Mouse (Mus musculus) forebrain, embryonic 12.5 days (tissue): ENCODE data around the gene Mycl. TPM values are rescaled to one million over a fixed set of nuclear protein-coding genes. Genes with fewer than 3 reads are reported as not detected.

Experiments
- ATAC-seq: fragments of 200-750 bp; cut with Nextera tagmentation; 2 replicates; pipeline ENCODE4 v1.8.0; 2017; ENCODE audit warnings: moderate TSS enrichment; ENCODE audit not compliant: low FRiP score
- H3K27ac ChIP-seq: fragments of 300-500 bp; sonication (generic); 2 replicates; pipeline ENCODE4 v1.5.1; 2016; ENCODE audit warnings: mild to moderate bottlenecking
- H3K27me3 ChIP-seq: fragments of 300-500 bp; sonication (generic); 2 replicates; pipeline ENCODE4 v1.6.1; 2016; ENCODE audit warnings: mild to moderate bottlenecking
- H3K36me3 ChIP-seq: fragments of 300-500 bp; sonication (generic); replicated peaks from 2 replicates; pipeline ENCODE4 v1.6.1; 2016; ENCODE audit warnings: mild to moderate bottlenecking
- H3K4me1 ChIP-seq: fragments of 300-500 bp; sonication (generic); 2 replicates; pipeline ENCODE4 v1.6.1; 2016
- H3K4me2 ChIP-seq: fragments of 300-500 bp; sonication (generic); 2 replicates; pipeline ENCODE4 v1.6.1; 2016; ENCODE audit warnings: mild to moderate bottlenecking, moderate library complexity
- H3K4me3 ChIP-seq: fragments of 300-500 bp; sonication (generic); replicated peaks from 2 replicates; pipeline ENCODE4 v1.5.1; 2016; ENCODE audit warnings: mild to moderate bottlenecking
- H3K9ac ChIP-seq: fragments of 300-500 bp; sonication (generic); 2 replicates; pipeline ENCODE4 v1.6.1; 2016; ENCODE audit warnings: mild to moderate bottlenecking
- H3K9me3 ChIP-seq: fragments of 300-500 bp; sonication (generic); 2 replicates; pipeline ENCODE4 v1.6.1; 2016
- WGBS: fragments of 180-500 bp; shearing (Covaris S2); methylation state at CpG from one replicate; pipeline ENCODE4 v1.1.7; 2016; 5-methylcytosine and 5-hydroxymethylcytosine counted together
- polyA plus RNA-seq: library from polyadenylated mRNA; unstranded; fragments of >200 nt; fragmentation: Nextera tagmentation; extraction: Ambion mirVana; gene quantifications from 2 replicates; pipeline ENCODE4 v1.2.1, GENCODE M21; 2016

The Mycl gene
- polyA plus RNA-seq, 1 experiment from 2014 or later = 84.3 TPM

DNA sequence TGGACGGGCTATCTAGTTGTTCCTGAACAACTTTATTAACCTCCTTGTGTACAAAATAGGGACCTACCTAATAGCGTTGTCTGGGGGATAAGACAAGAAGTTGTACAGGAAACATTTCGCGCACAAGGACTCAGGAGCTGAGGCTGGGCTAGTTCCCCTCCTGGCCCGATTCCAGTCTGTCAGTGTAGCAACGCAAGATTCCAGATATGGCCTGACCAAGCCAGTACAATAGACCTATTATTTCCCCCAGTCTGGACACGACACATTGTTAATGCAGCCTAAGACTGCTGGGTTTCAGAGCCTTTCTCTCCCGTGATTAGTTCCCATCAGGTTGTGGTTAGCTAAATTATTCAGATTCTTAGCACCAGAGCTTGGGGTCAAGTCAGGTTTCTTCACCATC lies 32.7 kb upstream of the Mycl start:
- no peak for ATAC-seq
- peaks cover 41% of the 10 kb centered on the region for H3K4me1 ChIP-seq
- WGBS = 33% methylated on average over 8 of the region's 8 CpGs
- 0 out of 2 replicates have a peak, but pooled peaks cover 7% of the 10 kb centered on the region for H3K27me3 ChIP-seq
- peaks cover 11% of the 10 kb centered on the region for H3K36me3 ChIP-seq
- no peak overlapping the region for H3K4me2 ChIP-seq
- H3K4me3 ChIP-seq = no peak overlapping the region
- peak overlapping the region; percentile 46 for H3K27ac ChIP-seq
- no peaks in the 10 kb centered on the region for H3K9me3 ChIP-seq
- H3K9ac ChIP-seq = no peak overlapping the region

DNA sequence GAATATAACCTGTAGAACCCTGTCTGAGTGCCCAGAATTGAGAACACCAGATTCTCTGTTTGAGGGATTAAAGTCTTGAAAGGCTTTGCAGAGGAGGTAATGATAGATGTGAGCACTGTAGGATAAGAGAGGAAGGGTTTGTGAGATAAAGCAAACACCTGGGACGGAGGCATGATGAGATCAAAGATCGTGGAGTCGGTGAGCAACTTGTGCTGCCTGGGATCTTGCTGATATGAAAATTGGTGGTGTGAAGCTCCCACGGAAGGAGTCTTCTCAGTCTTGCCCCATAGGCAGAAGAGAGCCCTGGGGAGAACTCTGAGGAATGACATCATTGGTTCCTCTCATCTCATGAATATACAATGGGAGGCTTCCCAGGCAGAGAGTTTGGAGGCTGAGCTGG lies 27.3 kb upstream of the Mycl start:
- WGBS = 87% methylated on average over 4 of the region's 4 CpGs
- H3K9me3 ChIP-seq = no peaks in the 10 kb centered on the region
- no peak for ATAC-seq
- H3K36me3 ChIP-seq = no peaks in the 10 kb centered on the region
- no peak overlapping the region for H3K4me3 ChIP-seq
- no peaks in the 10 kb centered on the region for H3K27me3 ChIP-seq
- H3K4me1 ChIP-seq = peaks cover 2% of the 10 kb centered on the region
- H3K4me2 ChIP-seq = no peak overlapping the region
- H3K9ac ChIP-seq = no peak overlapping the region
- H3K27ac ChIP-seq = no peak overlapping the region

DNA sequence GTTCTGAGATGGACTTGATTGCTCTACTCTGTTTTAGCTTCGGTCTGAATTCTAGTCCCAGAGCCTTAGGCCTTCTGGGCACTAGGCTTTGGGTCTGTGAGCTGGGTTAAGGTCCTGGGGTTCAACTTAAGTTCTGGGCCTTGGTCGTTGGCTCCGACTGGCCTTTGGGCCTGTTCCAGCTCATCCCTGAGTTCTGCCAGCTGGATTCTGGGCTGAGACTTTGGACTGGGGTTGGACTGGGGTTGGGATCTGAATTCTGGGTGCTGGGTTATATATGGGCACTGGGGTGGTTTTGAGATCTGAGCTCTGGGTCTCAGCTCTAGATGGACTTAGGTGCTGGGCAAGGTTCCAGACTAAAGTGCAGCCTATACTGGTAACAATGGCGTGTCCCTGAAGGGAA lies 24.3 kb upstream of the Mycl start:
- Histone ChIP-seq H3K9ac (no peak overlapping the region), H3K4me3 (no peak overlapping the region), H3K4me1 (no peaks in the 10 kb centered on the region), H3K9me3 (no peaks in the 10 kb centered on the region), H3K4me2 (no peak overlapping the region), H3K27ac (no peak overlapping the region), H3K27me3 (no peaks in the 10 kb centered on the region), H3K36me3 (no peaks in the 10 kb centered on the region)
- 89% methylated on average over 4 of the region's 4 CpGs for WGBS
- ATAC-seq = no peak

DNA sequence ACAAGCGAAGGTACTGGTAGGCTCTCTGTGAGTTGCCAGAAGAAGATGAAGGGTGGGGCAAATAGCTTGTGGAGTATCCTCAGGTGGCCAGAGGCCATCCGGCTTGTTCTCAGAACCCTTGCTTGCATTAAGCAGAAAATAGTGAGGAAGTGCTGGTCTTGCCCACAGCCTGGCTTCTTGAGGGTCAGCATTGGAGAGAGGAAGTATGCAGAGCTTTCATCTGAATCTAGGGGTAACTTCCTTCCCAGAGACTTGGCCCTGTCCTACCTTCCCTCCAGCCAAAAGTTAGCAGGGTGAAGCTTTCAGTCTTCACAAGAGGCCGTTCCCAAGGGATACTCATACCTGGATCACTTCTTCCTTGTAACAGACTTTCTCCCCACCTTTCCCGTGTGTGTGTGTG lies 23.8 kb upstream of the Mycl start:
- no peak overlapping the region for H3K4me3 ChIP-seq
- ATAC-seq = no peak
- no peak overlapping the region for H3K4me2 ChIP-seq
- no peaks in the 10 kb centered on the region for H3K9me3 ChIP-seq
- no peak overlapping the region for H3K27ac ChIP-seq
- H3K9ac ChIP-seq = no peak overlapping the region
- H3K4me1 ChIP-seq = no peaks in the 10 kb centered on the region
- H3K36me3 ChIP-seq = no peaks in the 10 kb centered on the region
- 83% methylated on average over 4 of the region's 4 CpGs for WGBS
- H3K27me3 ChIP-seq = no peaks in the 10 kb centered on the region

DNA sequence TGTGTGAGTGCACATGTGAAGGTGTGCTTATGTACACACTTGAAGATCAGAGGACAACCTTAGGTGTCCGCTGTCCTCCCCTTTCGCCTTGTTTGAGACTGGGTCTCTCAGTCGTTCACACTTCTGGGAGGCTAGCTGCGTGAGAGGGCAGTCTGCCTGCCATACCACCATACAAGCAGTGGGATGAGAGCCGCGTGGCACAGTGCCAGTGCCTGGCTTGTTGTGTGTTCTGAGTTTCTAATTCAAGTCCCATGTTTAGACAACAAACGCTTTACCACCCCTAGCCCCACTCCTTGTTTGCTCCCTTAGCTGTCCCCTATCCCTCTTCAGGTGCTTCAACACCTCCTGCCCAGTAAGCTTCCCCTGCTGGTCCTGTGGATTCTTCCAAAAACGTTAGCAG lies 23.4 kb upstream of the Mycl start:
- Histone ChIP-seq H3K4me1 (no peaks in the 10 kb centered on the region), H3K9ac (no peak overlapping the region), H3K4me2 (no peak overlapping the region), H3K9me3 (no peaks in the 10 kb centered on the region), H3K4me3 (no peak overlapping the region), H3K36me3 (no peaks in the 10 kb centered on the region), H3K27me3 (no peaks in the 10 kb centered on the region), H3K27ac (no peak overlapping the region)
- no peak for ATAC-seq
- 76% methylated on average over 8 of the region's 8 CpGs for WGBS

DNA sequence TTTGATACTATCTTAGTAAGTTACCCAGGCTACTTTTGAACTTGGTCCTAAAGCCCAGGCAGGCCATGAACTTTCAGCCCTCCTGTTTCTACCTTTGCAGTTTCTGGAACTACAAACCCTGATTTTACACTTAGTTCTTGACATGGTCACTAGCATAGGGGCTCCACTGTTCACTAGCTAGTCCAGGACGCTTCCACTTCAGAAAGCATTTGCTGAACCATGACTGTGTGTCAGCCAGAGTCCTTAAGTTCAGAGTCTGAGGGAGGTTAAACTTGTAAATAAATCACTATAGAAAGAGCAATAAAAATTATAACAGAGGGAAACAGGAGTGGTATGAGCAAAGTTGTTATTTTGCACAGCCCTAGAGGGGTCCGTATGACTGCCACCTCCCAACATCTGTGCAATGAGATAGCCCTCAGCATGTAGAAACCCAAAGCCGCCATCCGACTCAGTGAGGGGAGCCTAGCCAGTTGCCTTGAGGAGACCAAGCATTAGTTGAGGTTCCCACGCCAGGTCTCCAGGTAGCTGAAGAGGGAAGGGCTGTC lies 20.4 kb upstream of the Mycl start:
- no peak for ATAC-seq
- WGBS = 85% methylated on average over 5 of the region's 5 CpGs

DNA sequence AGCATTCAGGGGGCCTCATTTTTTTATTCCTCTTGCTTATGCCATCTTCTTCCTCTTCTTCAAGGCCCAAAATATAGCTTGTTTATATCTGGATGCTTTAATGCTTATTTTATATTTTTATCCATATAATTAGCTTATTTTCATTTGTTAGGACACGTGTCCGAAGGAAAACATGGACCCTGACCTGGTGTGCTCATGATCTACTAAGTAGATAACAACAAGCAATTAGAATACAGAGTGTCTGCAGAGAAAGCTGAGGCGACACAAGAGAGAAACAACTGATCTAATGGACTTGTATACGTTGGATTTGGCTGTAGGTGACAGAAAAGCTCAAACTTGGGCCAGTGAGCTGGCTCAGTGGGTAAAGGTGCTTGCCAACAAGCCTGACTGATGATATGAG lies 18.6 kb upstream of the Mycl start:
- ATAC-seq = no peak
- WGBS = 83% methylated on average over 4 of the region's 4 CpGs
- no peak overlapping the region for H3K4me3 ChIP-seq
- H3K27ac ChIP-seq = no peak overlapping the region
- no peaks in the 10 kb centered on the region for H3K36me3 ChIP-seq
- H3K9me3 ChIP-seq = no peaks in the 10 kb centered on the region
- H3K4me1 ChIP-seq = no peaks in the 10 kb centered on the region
- no peak overlapping the region for H3K4me2 ChIP-seq
- H3K9ac ChIP-seq = no peak overlapping the region
- H3K27me3 ChIP-seq = peaks cover 4% of the 10 kb centered on the region; the same call in 1 of the 2 replicates

More for the DNA sequence above, 20.4 kb upstream of the Mycl start:
- no peaks in the 10 kb centered on the region for H3K9me3 ChIP-seq
- no peaks in the 10 kb centered on the region for H3K4me1 ChIP-seq
- H3K36me3 ChIP-seq = no peaks in the 10 kb centered on the region
- no peak overlapping the region for H3K9ac ChIP-seq
- no peak overlapping the region for H3K4me3 ChIP-seq
- H3K27ac ChIP-seq = no peak overlapping the region
- no peak overlapping the region for H3K4me2 ChIP-seq
- no peaks in the 10 kb centered on the region for H3K27me3 ChIP-seq

DNA sequence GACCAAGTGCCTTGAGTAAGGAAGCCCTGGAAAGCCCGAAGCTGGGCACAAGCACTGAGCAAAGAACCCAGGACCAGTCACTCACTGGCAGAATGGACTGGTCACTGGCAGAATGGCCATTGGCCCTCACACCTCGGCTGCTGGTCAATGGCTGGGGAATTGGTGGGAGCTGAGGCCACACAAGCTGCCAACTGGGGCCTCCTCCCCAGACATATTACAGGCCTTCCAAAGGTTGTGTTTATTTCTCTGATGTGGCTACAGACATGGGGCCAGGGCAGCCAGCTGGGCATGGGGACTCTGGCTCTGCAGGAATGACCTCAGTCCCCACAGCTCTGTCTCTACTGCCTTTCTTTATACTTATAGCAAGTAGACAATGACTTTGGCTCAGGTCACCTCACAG lies 16.6 kb upstream of the Mycl start:
- H3K4me2 ChIP-seq = no peak overlapping the region
- 85% methylated on average over 2 of the region's 2 CpGs for WGBS

DNA sequence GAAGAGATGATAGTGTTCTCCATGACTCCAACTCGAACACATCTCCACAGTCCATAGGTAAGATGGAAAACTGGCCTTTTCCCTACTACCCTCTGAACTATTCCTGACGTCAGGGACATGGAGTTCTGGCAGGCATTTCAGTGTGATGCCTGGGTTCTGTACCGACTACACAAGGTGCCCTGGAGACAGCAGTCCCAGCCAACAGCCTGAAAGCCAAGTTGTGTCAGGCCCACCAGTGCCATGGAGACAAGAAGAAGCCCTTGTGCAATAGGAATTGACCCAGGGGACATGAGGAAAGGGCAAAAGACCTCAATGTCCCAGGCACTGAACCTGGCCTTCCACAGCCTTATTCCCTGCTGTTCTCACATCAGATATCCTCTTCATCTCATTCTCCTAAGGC lies 15.6 kb upstream of the Mycl start:
- Histone ChIP-seq H3K27me3 (peaks cover 24% of the 10 kb centered on the region), H3K36me3 (no peaks in the 10 kb centered on the region), H3K9me3 (no peaks in the 10 kb centered on the region), H3K4me3 (no peak overlapping the region), H3K9ac (no peak overlapping the region), H3K4me1 (peaks cover 9% of the 10 kb centered on the region), H3K4me2 (no peak overlapping the region), H3K27ac (no peak overlapping the region)
- WGBS = 83% methylated on average over 3 of the region's 3 CpGs
- no peak for ATAC-seq

More for the DNA sequence above, 16.6 kb upstream of the Mycl start:
- no peak overlapping the region for H3K27ac ChIP-seq
- H3K27me3 ChIP-seq = peaks cover 17% of the 10 kb centered on the region
- ATAC-seq = no peak
- no peaks in the 10 kb centered on the region for H3K36me3 ChIP-seq
- H3K9me3 ChIP-seq = no peaks in the 10 kb centered on the region
- H3K4me1 ChIP-seq = peaks cover 9% of the 10 kb centered on the region
- H3K4me3 ChIP-seq = no peak overlapping the region
- no peak overlapping the region for H3K9ac ChIP-seq

DNA sequence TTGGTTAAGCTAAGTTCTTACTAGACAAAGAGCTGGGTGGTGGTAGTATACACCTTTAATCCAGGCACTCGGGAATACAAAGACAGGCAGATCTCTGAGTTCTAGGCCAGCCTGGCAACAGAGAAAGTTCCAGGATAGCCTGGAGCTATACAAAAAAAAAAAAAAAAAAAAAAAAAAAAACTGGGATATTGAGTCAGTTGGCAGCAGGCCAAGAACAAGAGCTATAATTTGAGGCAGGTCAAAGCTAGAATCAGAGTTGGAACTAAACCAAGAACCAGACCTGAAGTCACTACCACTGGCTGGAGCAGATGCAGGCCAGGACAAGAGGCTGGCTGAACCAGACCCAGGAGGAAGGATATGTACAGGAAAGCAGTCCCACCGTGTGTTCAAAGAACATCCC lies 14.8 kb upstream of the Mycl start:
- Histone ChIP-seq H3K4me2 (no peak overlapping the region), H3K9ac (no peak overlapping the region), H3K27ac (no peak overlapping the region), H3K36me3 (no peaks in the 10 kb centered on the region), H3K9me3 (no peaks in the 10 kb centered on the region), H3K4me1 (peaks cover 9% of the 10 kb centered on the region), H3K27me3 (peaks cover 24% of the 10 kb centered on the region), H3K4me3 (no peak overlapping the region)
- no peak for ATAC-seq
- 84% methylated on average over 2 of the region's 2 CpGs for WGBS

DNA sequence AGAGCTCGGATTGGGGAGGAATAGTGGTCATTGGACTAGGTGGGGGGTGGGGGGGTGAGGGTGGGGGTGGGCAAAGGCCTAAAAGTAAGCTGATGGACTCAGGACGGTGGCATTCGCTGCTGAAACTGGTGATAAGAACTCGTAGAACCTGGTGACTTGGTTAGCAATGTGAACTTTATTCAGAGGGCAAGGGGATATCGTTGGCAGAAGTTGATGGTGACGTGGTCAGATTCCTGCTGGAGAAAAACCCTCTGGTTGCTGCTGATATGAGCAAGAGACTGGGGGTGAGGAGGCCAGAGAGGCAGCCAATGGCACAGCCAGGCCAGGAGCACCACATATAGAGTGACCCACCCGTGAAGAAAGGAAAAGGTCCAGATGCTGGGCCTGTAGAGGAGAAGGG lies 14.2 kb upstream of the Mycl start:
- no peak overlapping the region for H3K4me2 ChIP-seq
- H3K27me3 ChIP-seq = peaks cover 24% of the 10 kb centered on the region
- 84% methylated on average over 7 of the region's 7 CpGs for WGBS
- H3K4me3 ChIP-seq = no peak overlapping the region
- H3K9ac ChIP-seq = no peak overlapping the region
- no peak overlapping the region for H3K27ac ChIP-seq
- no peak for ATAC-seq
- H3K36me3 ChIP-seq = no peaks in the 10 kb centered on the region
- peaks cover 9% of the 10 kb centered on the region for H3K4me1 ChIP-seq
- H3K9me3 ChIP-seq = no peaks in the 10 kb centered on the region

DNA sequence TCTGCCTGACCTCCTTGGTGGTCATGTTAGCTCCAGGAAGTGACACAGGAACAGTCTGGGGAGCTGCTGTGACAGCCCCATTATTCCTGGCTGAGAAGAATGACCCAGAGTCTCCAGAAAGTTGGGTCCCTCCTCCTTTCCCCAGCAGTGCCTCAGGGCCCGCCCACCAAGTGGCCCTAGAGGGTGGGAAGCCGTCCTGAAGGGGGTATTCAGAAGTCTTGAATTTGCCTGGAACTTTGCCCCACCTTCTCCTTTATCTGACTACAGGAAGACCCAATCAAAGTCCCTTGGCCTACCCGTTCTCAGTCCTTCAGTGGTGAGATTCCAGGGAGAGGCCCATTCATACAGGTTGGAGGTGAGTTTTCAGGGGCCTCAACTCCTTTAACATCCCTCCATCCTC lies 13.5 kb upstream of the Mycl start:
- WGBS = 35% methylated on average over 3 of the region's 3 CpGs
- Histone ChIP-seq H3K9ac (no peak overlapping the region), H3K4me3 (no peak overlapping the region), H3K4me1 (peaks cover 9% of the 10 kb centered on the region), H3K36me3 (no peaks in the 10 kb centered on the region), H3K4me2 (no peak overlapping the region), H3K27ac (no peak overlapping the region), H3K9me3 (no peaks in the 10 kb centered on the region), H3K27me3 (peaks cover 24% of the 10 kb centered on the region)
- ATAC-seq = no peak

DNA sequence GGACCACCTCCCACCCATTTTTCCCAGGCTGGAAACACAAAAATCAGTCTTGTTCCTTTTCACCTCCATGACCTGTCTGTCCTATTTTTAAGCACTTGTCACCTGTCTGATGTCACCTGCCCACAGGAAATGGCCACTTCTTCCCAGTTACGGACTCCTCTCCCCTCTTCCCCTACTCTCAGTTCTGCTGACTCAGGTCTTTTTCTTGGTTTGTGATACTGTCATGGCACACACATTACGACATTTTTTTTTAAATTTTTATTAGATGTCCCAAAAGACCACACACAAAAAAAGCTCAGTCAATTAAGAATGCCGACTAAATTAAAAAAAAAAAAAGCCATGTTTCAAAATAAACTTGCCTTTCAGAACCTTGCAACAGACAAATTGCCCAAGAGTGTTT lies 12.9 kb upstream of the Mycl start:
- no peak for ATAC-seq
- H3K36me3 ChIP-seq = no peaks in the 10 kb centered on the region
- no peak overlapping the region for H3K4me3 ChIP-seq
- no peak overlapping the region for H3K27ac ChIP-seq
- 76% methylated on average over 3 of the region's 3 CpGs for WGBS
- H3K4me2 ChIP-seq = 0 out of 2 replicates have a peak overlapping the region, but pooled peaks have one; percentile 42
- no peaks in the 10 kb centered on the region for H3K9me3 ChIP-seq
- H3K9ac ChIP-seq = no peak overlapping the region
- peaks cover 9% of the 10 kb centered on the region for H3K4me1 ChIP-seq
- H3K27me3 ChIP-seq = peaks cover 24% of the 10 kb centered on the region
